Mouse (Mus musculus) adrenal gland, postnatal 36 days (tissue): ENCODE measurements around the gene Sfxn2. TPM values are rescaled to one million over a fixed set of nuclear protein-coding genes. Genes with fewer than 3 reads are reported as not detected.
"Not testable (repeated sequence)": the region's sequence is repeated elsewhere in the genome, so short reads cannot be mapped to it uniquely, and the experiment has no call there.

ENCODE experiments used
- DNase-seq, 2 experiments: peaks; one replicate each; pipeline ENCODE4 v3.0.0; 2021; ENCODE audit warnings: mixed read lengths in 1 of 2
- total RNA-seq, 2 experiments: library from RNA; stranded (reverse); gene quantifications; 2 replicates each; pipeline ENCODE4 v1.2.3; 2021

Sfxn2 gene
- total RNA-seq, 2 experiments from 2014 or later, result 7.9 to 11.5 TPM

- DNase-seq, result no peak
Observed at GRCm38 (mm10) chr19:46542750-46543149, 30.4 kb upstream of the Sfxn2 start.

GRCm38 (mm10) chr19:46547565-46547964 lies 25.6 kb upstream of the Sfxn2 start:
- DNase-seq, result no peak

- no peak for DNase-seq
Observed at GRCm38 (mm10) chr19:46548110-46548509, 25.1 kb upstream of the Sfxn2 start.

GRCm38 (mm10) chr19:46550385-46550784 lies 22.8 kb upstream of the Sfxn2 start:
- DNase-seq, result no peak

GRCm38 (mm10) chr19:46552496-46552895 lies 20.7 kb upstream of the Sfxn2 start:
- DNase-seq, result no peak

- peak; percentile 54 to 59 for DNase-seq
Observed at GRCm38 (mm10) chr19:46553541-46553955, 19.6 kb upstream of the Sfxn2 start.

- DNase-seq, result no peak
Observed at GRCm38 (mm10) chr19:46558009-46558408, 15.2 kb upstream of the Sfxn2 start.

GRCm38 (mm10) chr19:46558631-46559030 lies 14.5 kb upstream of the Sfxn2 start:
- no peak for DNase-seq

GRCm38 (mm10) chr19:46562132-46562531 lies 11.0 kb upstream of the Sfxn2 start:
- peak; percentile 65 to 74 for DNase-seq

- DNase-seq, result no peak
Observed at GRCm38 (mm10) chr19:46562581-46563515, 10.3 kb upstream of the Sfxn2 start.

GRCm38 (mm10) chr19:46563603-46564002 lies 9.6 kb upstream of the Sfxn2 start:
- no peak for DNase-seq

- DNase-seq, result no peak
Observed at GRCm38 (mm10) chr19:46564043-46564462, 9.1 kb upstream of the Sfxn2 start.

- DNase-seq, result not testable (repeated sequence)
Observed at GRCm38 (mm10) chr19:46571211-46571877, 1.8 kb upstream of the Sfxn2 start.

GRCm38 (mm10) chr19:46571878-46572244 lies 1.3 kb upstream of the Sfxn2 start:
- no peak for DNase-seq

- peak; percentile 40 to 42 for DNase-seq
Observed at GRCm38 (mm10) chr19:46572548-46572947, 617 bp upstream of the Sfxn2 start.

GRCm38 (mm10) chr19:46573990-46574389 lies 825 bp downstream of the Sfxn2 start:
- no peak for DNase-seq

- DNase-seq, result no peak
Observed at GRCm38 (mm10) chr19:46575196-46575595, 2.0 kb downstream of the Sfxn2 start.

GRCm38 (mm10) chr19:46587823-46588508 lies 14.8 kb downstream of the Sfxn2 start:
- peak; percentile 90 to 94 for DNase-seq

GRCm38 (mm10) chr19:46591575-46591974 lies 18.4 kb downstream of the Sfxn2 start:
- DNase-seq, result no peak

GRCm38 (mm10) chr19:46592751-46593439 lies 19.7 kb downstream of the Sfxn2 start:
- DNase-seq, result no peak

- no peak for DNase-seq
Observed at GRCm38 (mm10) chr19:46598187-46598586, 25.0 kb downstream of the Sfxn2 start.

GRCm38 (mm10) chr19:46598720-46599252 lies 25.6 kb downstream of the Sfxn2 start, which contains the start of gene Wbp1l:
TSS of gene Wbp1l (plus strand) at chr19:46599084.
- peak; percentile 97 for DNase-seq
